Mouse (Mus musculus): ENCODE data around the gene Gm11639.

The Gm11639 gene

GRCm38 (mm10) chr11:104704097-104704496 is 18.6 kb downstream of the Gm11639 start:
- DNase-seq (ENCODE audit: low read depth, low spot score), result no peak

- DNase-seq (ENCODE audit: low read depth, low spot score), result peak; percentile 49
Observed at GRCm38 (mm10) chr11:104707084-104707483, 21.6 kb downstream of the Gm11639 start.

GRCm38 (mm10) chr11:104744995-104745568 is 59.6 kb downstream of the Gm11639 start:
- no peak for DNase-seq (ENCODE audit: low read depth, low spot score)

- DNase-seq (ENCODE audit: low read depth, low spot score), result peak; percentile 40
Observed at GRCm38 (mm10) chr11:104765762-104766161, 80.3 kb downstream of the Gm11639 start.

- DNase-seq (ENCODE audit: low read depth, low spot score), result no peak
Observed at GRCm38 (mm10) chr11:104767068-104767467, 81.6 kb downstream of the Gm11639 start.

- peak; percentile 46 for DNase-seq (ENCODE audit: low read depth, low spot score)
Observed at GRCm38 (mm10) chr11:104768072-104768471, 82.6 kb downstream of the Gm11639 start.

- DNase-seq (ENCODE audit: low read depth, low spot score), result no peak
Observed at GRCm38 (mm10) chr11:104778796-104779195, 93.3 kb downstream of the Gm11639 start.

GRCm38 (mm10) chr11:104944723-104945122 is 259.2 kb downstream of the Gm11639 start:
- peak; percentile 83 for DNase-seq (ENCODE audit: low read depth, low spot score)

GRCm38 (mm10) chr11:104952349-104952748 is 266.8 kb downstream of the Gm11639 start:
- DNase-seq (ENCODE audit: low read depth, low spot score), result no peak

- no peak for DNase-seq (ENCODE audit: low read depth, low spot score)
Observed at GRCm38 (mm10) chr11:104967862-104968261, 282.4 kb downstream of the Gm11639 start.

GRCm38 (mm10) chr11:104968388-104968787 is 282.9 kb downstream of the Gm11639 start:
- no peak for DNase-seq (ENCODE audit: low read depth, low spot score)

- DNase-seq (ENCODE audit: low read depth, low spot score), result peak; percentile 70
Observed at GRCm38 (mm10) chr11:104971322-104971721, 285.8 kb downstream of the Gm11639 start.

GRCm38 (mm10) chr11:104972480-104972879 is 287.0 kb downstream of the Gm11639 start:
- no peak for DNase-seq (ENCODE audit: low read depth, low spot score)

GRCm38 (mm10) chr11:104977976-104978375 is 292.5 kb downstream of the Gm11639 start:
- DNase-seq (ENCODE audit: low read depth, low spot score), result peak; percentile 96

- no peak for DNase-seq (ENCODE audit: low read depth, low spot score)
Observed at GRCm38 (mm10) chr11:104981342-104982055, 296.0 kb downstream of the Gm11639 start.

- DNase-seq (ENCODE audit: low read depth, low spot score), result no peak
Observed at GRCm38 (mm10) chr11:105009232-105009631, 323.7 kb downstream of the Gm11639 start.

- peak; percentile 76 for DNase-seq (ENCODE audit: low read depth, low spot score)
Observed at GRCm38 (mm10) chr11:105021071-105021470, 335.6 kb downstream of the Gm11639 start.

- DNase-seq (ENCODE audit: low read depth, low spot score), result no peak
Observed at GRCm38 (mm10) chr11:105028744-105029348, 343.3 kb downstream of the Gm11639 start.

GRCm38 (mm10) chr11:105029525-105029924 is 344.0 kb downstream of the Gm11639 start:
- DNase-seq (ENCODE audit: low read depth, low spot score), result no peak

GRCm38 (mm10) chr11:105030229-105030628 is 344.7 kb downstream of the Gm11639 start:
- no peak for DNase-seq (ENCODE audit: low read depth, low spot score)

- no peak for DNase-seq (ENCODE audit: low read depth, low spot score)
Observed at GRCm38 (mm10) chr11:105031103-105031502, 345.6 kb downstream of the Gm11639 start.

GRCm38 (mm10) chr11:105035081-105035480 is 349.6 kb downstream of the Gm11639 start:
- no peak for DNase-seq (ENCODE audit: low read depth, low spot score)

GRCm38 (mm10) chr11:105063292-105063691 is 377.8 kb downstream of the Gm11639 start, which contains the start of gene Efcab3:
Gene Efcab3 (plus strand): TSS chr11:105063592.
- no peak for DNase-seq (ENCODE audit: low read depth, low spot score)
